In genomic region chr5:114127374-114128349, GRCm38 (mm10) we compare ENCODE assay signal across 8 mouse cellular contexts. TPM values are rescaled to one million over a fixed set of nuclear protein-coding genes. Genes with fewer than 3 reads are reported as not detected.
DNase-seq lines count a peak whose midpoint lies in the region; ATAC-seq and TF ChIP-seq lines count a peak whose summit lies in the region.

Gene Alkbh2, minus strand, starts transcription at chr5:114128218.

- TF ChIP-seq POLR2A in olfactory bulb, adult 2 months (IDR thresholded peaks at IDR 0.05; ENCODE audit: insufficient read depth, low read depth, low read length) = peak; percentile 69

- peak; percentile 84 for DNase-seq in G1E (ENCODE audit: low spot score)
- DNase-seq in cerebellum, adult 18-20 months = peak; percentile 79 to 87
- DNase-seq in heart, postnatal 25 days (ENCODE audit: low spot score) = peak; percentile 59
- peak; percentile 67 to 76 for DNase-seq in layer of hippocampus, adult 18-20 months (ENCODE audit: low spot score in 2 of 2)
- DNase-seq in lung, embryonic 14.5 days = peak; percentile 90
- DNase-seq in thymus, postnatal 0 days (ENCODE audit: low spot score) = peak; percentile 88

- 1% methylated on average over 69 of the region's 69 CpGs for WGBS in forebrain, embryonic 16.5 days
- WGBS in lung, embryonic 14.5 days = under 1% methylated on average over 69 of the region's 69 CpGs
- under 1% methylated on average over 69 of the region's 69 CpGs for WGBS in olfactory bulb, adult 2 months

- TF ChIP-seq CTCF in G1E (IDR thresholded peaks at IDR 0.05; ENCODE audit: low read depth, low read length) = peak; percentile 98
- TF ChIP-seq CTCF in lung, embryonic 14.5 days (IDR thresholded peaks at IDR 0.05; ENCODE audit: low read depth) = peak; percentile 97
- TF ChIP-seq CTCF in olfactory bulb, adult 2 months (IDR thresholded peaks at IDR 0.05; ENCODE audit: insufficient read depth, low read depth, low read length) = peak; percentile 99

- peak within 1 kb of the TSS; percentile 95 for H3K4me2 ChIP-seq in forebrain, embryonic 16.5 days (ENCODE audit: low read length)
- H3K4me2 ChIP-seq in lung, embryonic 14.5 days = peak within 1 kb of the TSS; percentile 97

- peaks cover 55% of the 10 kb centered on the region for H3K36me3 ChIP-seq in G1E (replicated peaks)
- H3K36me3 ChIP-seq in forebrain, embryonic 16.5 days (ENCODE audit: control insufficient read depth, insufficient read depth) = 0 out of 2 replicates have a peak, but pooled peaks cover 2% of the 10 kb centered on the region
- H3K36me3 ChIP-seq in lung, embryonic 14.5 days (ENCODE audit: insufficient read depth) = peaks cover 17% of the 10 kb centered on the region

- intact Hi-C loops in heart, postnatal 25 days (cut with DNase I) = loop anchor here (2.0 to 10.0 kb wide), 3 partner anchors 27 to 247 kb away; no protein-coding TSS in a partner anchor

- H3K9me3 ChIP-seq in G1E (replicated peaks) = no peaks in the 10 kb centered on the region
- no peaks in the 10 kb centered on the region for H3K9me3 ChIP-seq in forebrain, embryonic 16.5 days (ENCODE audit: control insufficient read depth, low read length)
- H3K9me3 ChIP-seq in lung, embryonic 14.5 days (ENCODE audit: low read depth, low read length) = no peaks in the 10 kb centered on the region

- peak within 1 kb of the TSS; percentile 74 for H3K27ac ChIP-seq in forebrain, embryonic 16.5 days (ENCODE audit: low read length)
- peak within 1 kb of the TSS; percentile 88 for H3K27ac ChIP-seq in lung, embryonic 14.5 days (ENCODE audit: low read depth)
- 0 out of 2 replicates have a peak within 1 kb of the TSS, but pooled peaks have one; percentile 16 for H3K27ac ChIP-seq in olfactory bulb, adult 2 months (ENCODE audit: insufficient read depth, low read depth, low read length)

- peaks cover 56% of the 10 kb centered on the region for H3K4me1 ChIP-seq in G1E (ENCODE audit: insufficient read depth, low read depth, low read length)
- H3K4me1 ChIP-seq in forebrain, embryonic 16.5 days (replicated peaks; ENCODE audit: control insufficient read depth, insufficient read depth, low read length) = peaks cover 9% of the 10 kb centered on the region
- H3K4me1 ChIP-seq in lung, embryonic 14.5 days (ENCODE audit: insufficient read depth) = no peaks in the 10 kb centered on the region
- peaks cover 19% of the 10 kb centered on the region; the same call in 1 of the 2 replicates for H3K4me1 ChIP-seq in olfactory bulb, adult 2 months (ENCODE audit: control insufficient read depth, insufficient read depth, low read length)

- peak within 1 kb of the TSS; percentile 77 for H3K4me3 ChIP-seq in G1E (ENCODE audit: low read depth, low read length)
- peak within 1 kb of the TSS; percentile 71 for H3K4me3 ChIP-seq in forebrain, embryonic 16.5 days (replicated peaks; ENCODE audit: low read length)
- peak within 1 kb of the TSS; percentile 51 for H3K4me3 ChIP-seq in lung, embryonic 14.5 days (ENCODE audit: low read depth, low read length)
- peak within 1 kb of the TSS; percentile 73 for H3K4me3 ChIP-seq in olfactory bulb, adult 2 months (ENCODE audit: insufficient read depth, low read depth, low read length)

- no peaks in the 10 kb centered on the region for H3K27me3 ChIP-seq in G1E (ENCODE audit: insufficient read depth, low read length)
- no peaks in the 10 kb centered on the region for H3K27me3 ChIP-seq in forebrain, embryonic 16.5 days (replicated peaks; ENCODE audit: control insufficient read depth, insufficient read depth, low read length)
- no peaks in the 10 kb centered on the region for H3K27me3 ChIP-seq in lung, embryonic 14.5 days (ENCODE audit: insufficient read depth, low read length)

- ATAC-seq in G1E (ENCODE audit: extremely low read depth, insufficient number of reproducible peaks, low FRiP score, poor library complexity, severe bottlenecking) = no peak
- peak; percentile 6 for ATAC-seq in forebrain, embryonic 16.5 days
- peak; percentile 11; the same call in 1 of the 2 replicates for ATAC-seq in lung, embryonic 14.5 days (ENCODE audit: insufficient read depth)

- H3K9ac ChIP-seq in forebrain, embryonic 16.5 days (replicated peaks; ENCODE audit: low read depth, low read length) = peak within 1 kb of the TSS; percentile 79
- peak within 1 kb of the TSS; percentile 63 for H3K9ac ChIP-seq in lung, embryonic 14.5 days

RNA-seq across cellular contexts. Expression of gene Alkbh2, which starts in this region (rescaled TPM):
- total RNA-seq in G1E (2014; fragmentation: Nextera tagmentation) (6.8 and 8.2 TPM in 2 replicates), G1E (2017) (3.7 and 7.1 TPM in 2 replicates)
- polyA plus RNA-seq in G1E (2012) = 19.0 and 20.5 TPM in 2 replicates
- 5.3 and 6.4 TPM in 2 replicates for polyA plus RNA-seq in forebrain, embryonic 16.5 days (2015; fragmentation: Nextera tagmentation; extraction: Ambion mirVana)
- total RNA-seq in heart, postnatal 25 days (2021) = 1 to 10 TPM in 1 of 2 experiments, under 1 TPM in 1; 0.83 to 1.4 TPM
- total RNA-seq in layer of hippocampus, adult 18-20 months (2021) = 1 to 10 TPM; 4.6 TPM
- 8.9 and 11.3 TPM in 2 replicates for polyA plus RNA-seq in lung, embryonic 14.5 days (2014; fragmentation: Nextera tagmentation; extraction: Ambion mirVana)
- not detected in 2 replicates for polyA plus RNA-seq in olfactory bulb, adult 2 months (2012; ENCODE audit: insufficient read depth, insufficient read length, low replicate concordance, missing spikeins)
- polyA plus RNA-seq in thymus, postnatal 0 days (2015; fragmentation: Nextera tagmentation; extraction: Ambion mirVana) = 8.2 and 10.1 TPM in 2 replicates

Comparison
In these comparisons a context has a peak if more than half of its experiments do, and no peak if none do; other contexts are left out.
1. H3K27ac ChIP-seq: peak in every context shown above with its lines; median percentile 88 in lung, embryonic 14.5 days; 74 in forebrain, embryonic 16.5 days; 16 in olfactory bulb, adult 2 months.